Mouse (Mus musculus): ENCODE data around the gene Pakap. TPM values are rescaled to one million over a fixed set of nuclear protein-coding genes. Genes with fewer than 3 reads are reported as not detected.

Gene Pakap
- polyA plus RNA-seq, 1 experiment: 1.9 TPM

- TF ChIP-seq POLR2A (IDR thresholded peaks at IDR 0.05; ENCODE audit: borderline replicate concordance, extremely low read depth, insufficient read depth, insufficient read length, poor library complexity, severe bottlenecking) (no peak), CTCF (IDR thresholded peaks at IDR 0.05; ENCODE audit: borderline replicate concordance, extremely low read depth, insufficient read depth, insufficient read length) (no peak)
- no peak for DNase-seq (ENCODE audit: low read depth)
These were observed 221.1 kb downstream of the Pakap start for GRCm38 (mm10) chr4:57789118-57789517.

DNA sequence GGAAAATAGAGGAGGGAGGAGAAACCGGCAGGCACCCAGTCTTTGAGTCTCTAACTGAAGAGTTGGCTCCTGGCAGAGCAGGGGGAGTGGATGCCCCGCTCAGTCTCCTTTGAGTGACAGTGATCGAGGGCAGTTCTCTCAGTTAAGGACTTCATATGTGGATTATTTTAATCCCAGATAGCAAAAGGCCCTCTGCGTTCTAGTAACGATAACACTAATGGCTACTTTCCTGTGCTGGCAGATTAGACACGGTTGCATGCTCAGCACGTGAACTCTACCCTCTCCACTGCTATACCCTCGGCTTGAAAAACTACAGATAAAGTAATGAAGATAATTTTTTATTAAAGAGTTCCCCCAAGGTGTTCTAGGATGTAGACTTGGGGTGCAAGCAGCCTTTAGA lies 226.0 kb downstream of the Pakap start:
- no peak for DNase-seq (ENCODE audit: low read depth)
- TF ChIP-seq POLR2A (IDR thresholded peaks at IDR 0.05; ENCODE audit: borderline replicate concordance, extremely low read depth, insufficient read depth, insufficient read length, poor library complexity, severe bottlenecking): no peak
- TF ChIP-seq CTCF (IDR thresholded peaks at IDR 0.05; ENCODE audit: borderline replicate concordance, extremely low read depth, insufficient read depth, insufficient read length): no peak

GRCm38 (mm10) chr4:57794547-57794946 lies 226.6 kb downstream of the Pakap start:
- TF ChIP-seq POLR2A (IDR thresholded peaks at IDR 0.05; ENCODE audit: borderline replicate concordance, extremely low read depth, insufficient read depth, insufficient read length, poor library complexity, severe bottlenecking) (no peak), CTCF (IDR thresholded peaks at IDR 0.05; ENCODE audit: borderline replicate concordance, extremely low read depth, insufficient read depth, insufficient read length) (no peak)
- DNase-seq (ENCODE audit: low read depth): no peak

GRCm38 (mm10) chr4:57797548-57798285 lies 229.7 kb downstream of the Pakap start:
- no peak for TF ChIP-seq POLR2A (IDR thresholded peaks at IDR 0.05; ENCODE audit: borderline replicate concordance, extremely low read depth, insufficient read depth, insufficient read length, poor library complexity, severe bottlenecking)
- no peak for TF ChIP-seq CTCF (IDR thresholded peaks at IDR 0.05; ENCODE audit: borderline replicate concordance, extremely low read depth, insufficient read depth, insufficient read length)

DNA sequence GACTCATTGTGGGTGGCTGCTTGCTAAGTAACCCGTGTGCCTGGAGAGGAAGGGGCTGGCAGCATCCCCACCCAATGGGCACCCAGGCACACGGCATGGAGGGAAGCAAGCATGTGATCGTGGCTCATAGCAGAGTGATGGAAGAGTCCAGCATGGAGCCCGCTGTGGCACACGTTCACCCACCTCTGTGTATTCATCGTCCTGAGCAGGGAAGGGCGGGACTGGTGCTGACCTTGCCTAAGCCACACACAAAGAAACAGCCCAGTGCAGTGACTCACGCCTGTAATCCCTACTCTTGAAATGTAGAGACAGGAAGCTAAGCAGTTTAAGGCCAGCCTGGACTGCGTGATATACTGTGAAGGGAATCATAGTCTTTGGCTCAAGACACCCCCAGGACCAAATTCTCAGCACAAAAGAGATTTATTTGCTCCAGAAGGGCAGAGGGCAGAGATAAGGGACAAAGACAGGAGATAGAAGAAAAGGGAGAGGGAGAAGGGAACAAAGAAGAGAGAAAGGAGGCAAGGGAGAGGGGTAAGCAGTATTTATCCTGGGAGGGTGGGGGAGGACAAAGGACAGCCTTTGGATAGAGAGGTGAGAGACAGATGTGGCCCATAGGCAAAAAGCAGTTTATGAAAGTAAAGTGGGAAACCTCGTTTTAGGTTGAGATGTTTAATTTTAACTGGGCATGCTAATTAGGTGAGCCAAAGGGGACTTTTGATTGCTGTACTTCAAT lies 230.5 kb downstream of the Pakap start:
- DNase-seq (ENCODE audit: low read depth): peak; percentile 39
- no peak for TF ChIP-seq POLR2A (IDR thresholded peaks at IDR 0.05; ENCODE audit: borderline replicate concordance, extremely low read depth, insufficient read depth, insufficient read length, poor library complexity, severe bottlenecking)

More at GRCm38 (mm10) chr4:57797548-57798285, 229.7 kb downstream of the Pakap start:
- DNase-seq (ENCODE audit: low read depth): no peak

- TF ChIP-seq POLR2A (IDR thresholded peaks at IDR 0.05; ENCODE audit: borderline replicate concordance, extremely low read depth, insufficient read depth, insufficient read length, poor library complexity, severe bottlenecking): no peak
- no peak for TF ChIP-seq CTCF (IDR thresholded peaks at IDR 0.05; ENCODE audit: borderline replicate concordance, extremely low read depth, insufficient read depth, insufficient read length)
- DNase-seq (ENCODE audit: low read depth): no peak
These were observed 231.3 kb downstream of the Pakap start for GRCm38 (mm10) chr4:57799297-57799696.

DNA sequence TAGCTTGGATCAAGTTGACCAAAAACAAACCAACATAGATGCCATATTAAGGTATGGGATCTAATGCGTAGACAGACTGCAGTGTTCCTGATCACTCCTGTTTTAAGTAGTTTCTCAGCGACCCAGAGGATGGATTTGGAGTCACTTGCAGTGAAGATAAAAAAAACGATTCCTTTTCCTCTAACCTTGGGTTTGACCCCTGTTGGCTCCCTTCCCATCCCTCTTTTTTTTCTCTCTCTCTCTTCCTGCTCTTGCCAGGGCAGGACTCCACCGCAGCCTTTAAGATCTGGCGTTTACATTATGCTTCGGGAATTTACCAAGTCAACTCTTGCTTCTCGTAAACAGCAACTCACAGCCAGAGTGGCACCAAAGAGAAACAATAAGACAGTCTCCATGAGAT lies 233.3 kb downstream of the Pakap start:
- no peak for DNase-seq (ENCODE audit: low read depth)
- TF ChIP-seq CTCF (IDR thresholded peaks at IDR 0.05; ENCODE audit: borderline replicate concordance, extremely low read depth, insufficient read depth, insufficient read length) (no peak), POLR2A (IDR thresholded peaks at IDR 0.05; ENCODE audit: borderline replicate concordance, extremely low read depth, insufficient read depth, insufficient read length, poor library complexity, severe bottlenecking) (no peak)

DNA sequence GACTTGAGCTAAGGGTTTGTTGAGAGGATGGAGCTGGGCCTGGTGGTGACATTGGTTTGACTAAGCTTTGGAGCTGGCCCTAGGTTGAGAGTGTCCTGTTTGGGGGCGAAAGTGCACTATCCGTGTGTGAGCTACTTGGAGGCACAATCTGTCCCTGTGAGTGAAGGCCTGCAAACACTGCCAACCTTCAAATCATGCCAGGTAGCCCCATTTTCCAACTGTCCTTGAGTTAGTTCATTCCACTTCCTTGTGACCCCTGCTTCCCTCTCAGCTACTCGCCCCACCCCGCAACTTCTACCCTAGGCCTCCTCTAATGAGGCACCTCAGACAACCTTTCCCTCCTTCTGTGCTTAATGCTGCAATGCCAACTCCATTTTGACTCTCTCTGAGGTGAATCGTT lies 234.0 kb downstream of the Pakap start:
- TF ChIP-seq CTCF (IDR thresholded peaks at IDR 0.05; ENCODE audit: borderline replicate concordance, extremely low read depth, insufficient read depth, insufficient read length) (no peak), POLR2A (IDR thresholded peaks at IDR 0.05; ENCODE audit: borderline replicate concordance, extremely low read depth, insufficient read depth, insufficient read length, poor library complexity, severe bottlenecking) (no peak)
- no peak for DNase-seq (ENCODE audit: low read depth)

- DNase-seq (ENCODE audit: low read depth): no peak
These were observed 234.4 kb downstream of the Pakap start for GRCm38 (mm10) chr4:57802411-57802810.

DNA sequence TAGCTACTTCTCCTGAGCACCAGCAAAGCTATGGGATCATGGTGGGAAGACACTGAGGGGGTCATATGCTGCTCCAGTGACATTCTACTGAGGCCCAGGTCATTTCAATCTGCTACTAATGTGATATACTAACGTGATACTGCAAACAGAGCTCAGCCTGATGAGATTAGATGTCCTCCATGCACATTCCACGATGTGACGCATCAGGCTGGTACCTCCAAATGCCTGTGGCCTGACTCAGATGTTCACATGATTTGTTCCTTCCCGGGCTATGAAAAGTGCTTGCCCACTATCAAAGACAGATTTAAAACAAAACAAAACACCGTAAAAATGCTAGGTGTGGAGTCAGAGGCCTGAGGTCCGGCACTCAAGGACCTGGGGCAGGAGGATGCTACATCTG lies 236.9 kb downstream of the Pakap start:
- TF ChIP-seq CTCF (IDR thresholded peaks at IDR 0.05; ENCODE audit: borderline replicate concordance, extremely low read depth, insufficient read depth, insufficient read length): no peak
- DNase-seq (ENCODE audit: low read depth): no peak

More at GRCm38 (mm10) chr4:57802411-57802810, 234.4 kb downstream of the Pakap start:
- TF ChIP-seq CTCF (IDR thresholded peaks at IDR 0.05; ENCODE audit: borderline replicate concordance, extremely low read depth, insufficient read depth, insufficient read length) (no peak), POLR2A (IDR thresholded peaks at IDR 0.05; ENCODE audit: borderline replicate concordance, extremely low read depth, insufficient read depth, insufficient read length, poor library complexity, severe bottlenecking) (no peak)

DNA sequence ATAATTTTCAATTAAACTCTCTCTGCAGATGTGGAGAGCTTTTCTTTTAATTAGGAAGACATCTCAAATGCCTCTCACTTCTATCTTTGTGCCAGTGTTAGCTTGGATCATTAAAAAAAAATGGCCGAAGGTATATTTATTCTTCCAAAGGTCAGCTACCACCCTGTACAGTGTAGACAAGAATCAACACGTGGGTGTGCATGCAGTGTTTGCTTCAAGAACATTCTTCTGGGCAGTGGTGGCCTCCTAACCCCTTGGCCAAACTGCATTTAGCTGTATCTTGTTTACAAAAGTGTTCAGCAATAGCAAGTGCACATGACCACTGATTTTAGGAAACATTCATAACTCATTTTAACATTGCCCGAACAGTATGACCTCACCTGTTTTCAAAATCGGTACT lies 241.5 kb downstream of the Pakap start:
- TF ChIP-seq CTCF (IDR thresholded peaks at IDR 0.05; ENCODE audit: borderline replicate concordance, extremely low read depth, insufficient read depth, insufficient read length): no peak
- no peak for TF ChIP-seq POLR2A (IDR thresholded peaks at IDR 0.05; ENCODE audit: borderline replicate concordance, extremely low read depth, insufficient read depth, insufficient read length, poor library complexity, severe bottlenecking)
- DNase-seq (ENCODE audit: low read depth): no peak

GRCm38 (mm10) chr4:57812075-57812474 lies 244.1 kb downstream of the Pakap start:
- TF ChIP-seq POLR2A (IDR thresholded peaks at IDR 0.05; ENCODE audit: borderline replicate concordance, extremely low read depth, insufficient read depth, insufficient read length, poor library complexity, severe bottlenecking) (no peak), CTCF (IDR thresholded peaks at IDR 0.05; ENCODE audit: borderline replicate concordance, extremely low read depth, insufficient read depth, insufficient read length) (no peak)
- DNase-seq (ENCODE audit: low read depth): peak; percentile 31
